Mouse (Mus musculus) erythroblast, adult 5-6 weeks (primary cell): ENCODE results near the gene Bgn. TPM values are rescaled to one million over a fixed set of nuclear protein-coding genes. Genes with fewer than 3 reads are reported as not detected.

ENCODE experiments used
- total RNA-seq, 2 experiments: library from RNA; stranded (forward) in 1 of 2; stranded (reverse) in 1 of 2; fragments of 150-400 nt in 1 of 2; fragments of 200-764, 138-1000 nt in 1 of 2; gene quantifications; 2 replicates each; pipeline versions ENCODE4 v1.2.3 to v1.2.4; 2015 to 2017; ENCODE audit warnings: low replicate concordance in 2 of 2

The Bgn gene
- total RNA-seq, 2 experiments from 2014 or later, result 3.5 TPM; not detected in 1

Other genes starting within 250 kb of the Bgn start
- gene Xlr4c, start 240.5 kb upstream of the Bgn start, total RNA-seq (2015; ENCODE audit: low replicate concordance), result not detected in 2 replicates
- 0.94 and 2.9 TPM in 2 replicates for gene Xlr4c, start 240.5 kb upstream of the Bgn start, total RNA-seq (2017; ENCODE audit: low replicate concordance)
- not detected in 2 replicates for gene Xlr3c, start 218.2 kb upstream of the Bgn start, total RNA-seq (2015; ENCODE audit: low replicate concordance)
- not detected in 2 replicates for gene Xlr3c, start 218.2 kb upstream of the Bgn start, total RNA-seq (2017; ENCODE audit: low replicate concordance)
- gene Xlr5a, start 190.6 kb upstream of the Bgn start, total RNA-seq (2015; ENCODE audit: low replicate concordance), result not detected in 2 replicates
- gene Xlr5a, start 190.6 kb upstream of the Bgn start, total RNA-seq (2017; ENCODE audit: low replicate concordance), result not detected in 2 replicates
- gene Xlr5c, start 190.6 kb upstream of the Bgn start, total RNA-seq (2015; ENCODE audit: low replicate concordance), result not detected in 2 replicates
- gene Xlr5c, start 190.6 kb upstream of the Bgn start, total RNA-seq (2017; ENCODE audit: low replicate concordance), result not detected in 2 replicates
- not detected in 2 replicates for gene Gm45015, start 146.8 kb upstream of the Bgn start, total RNA-seq (2015; ENCODE audit: low replicate concordance)
- not detected in 2 replicates for gene Gm45015, start 146.8 kb upstream of the Bgn start, total RNA-seq (2017; ENCODE audit: low replicate concordance)
- gene Zfp275, start 141.0 kb upstream of the Bgn start, total RNA-seq (2015; ENCODE audit: low replicate concordance), result 1.3 and 6.1 TPM in 2 replicates
- 0.84 and 1.3 TPM in 2 replicates for gene Zfp275, start 141.0 kb upstream of the Bgn start, total RNA-seq (2017; ENCODE audit: low replicate concordance)
- gene Gm18336, start 84.9 kb upstream of the Bgn start, total RNA-seq (2015; ENCODE audit: low replicate concordance), result not detected in 2 replicates
- gene Gm18336, start 84.9 kb upstream of the Bgn start, total RNA-seq (2017; ENCODE audit: low replicate concordance), result not detected in 2 replicates
- not detected in 2 replicates for gene Zfp92, start 72.5 kb upstream of the Bgn start, total RNA-seq (2015; ENCODE audit: low replicate concordance)
- gene Zfp92, start 72.5 kb upstream of the Bgn start, total RNA-seq (2017; ENCODE audit: low replicate concordance), result not detected in 2 replicates
- gene Trex2, start 48.3 kb upstream of the Bgn start, total RNA-seq (2015; ENCODE audit: low replicate concordance), result not detected in 2 replicates
- not detected in 2 replicates for gene Trex2, start 48.3 kb upstream of the Bgn start, total RNA-seq (2017; ENCODE audit: low replicate concordance)
- gene Haus7, start 24.6 kb upstream of the Bgn start, total RNA-seq (2015; ENCODE audit: low replicate concordance), result 1.2 and 13.0 TPM in 2 replicates
- gene Haus7, start 24.6 kb upstream of the Bgn start, total RNA-seq (2017; ENCODE audit: low replicate concordance), result 5.4 and 13.7 TPM in 2 replicates
- gene Atp2b3, start 19.5 kb downstream of the Bgn start, total RNA-seq (2015; ENCODE audit: low replicate concordance), result not detected in 2 replicates
- not detected in 2 replicates for gene Atp2b3, start 19.5 kb downstream of the Bgn start, total RNA-seq (2017; ENCODE audit: low replicate concordance)
- not detected in 2 replicates for gene Dusp9, start 155.8 kb downstream of the Bgn start, total RNA-seq (2015; ENCODE audit: low replicate concordance)
- gene Dusp9, start 155.8 kb downstream of the Bgn start, total RNA-seq (2017; ENCODE audit: low replicate concordance), result 0.43 TPM in 1 of 2 replicates, not detected in the other
- not detected in 2 replicates for gene Pnck, start 176.5 kb downstream of the Bgn start, total RNA-seq (2015; ENCODE audit: low replicate concordance)
- gene Pnck, start 176.5 kb downstream of the Bgn start, total RNA-seq (2017; ENCODE audit: low replicate concordance), result not detected in 2 replicates
- not detected in 2 replicates for gene Slc6a8, start 189.5 kb downstream of the Bgn start, total RNA-seq (2015; ENCODE audit: low replicate concordance)
- gene Slc6a8, start 189.5 kb downstream of the Bgn start, total RNA-seq (2017; ENCODE audit: low replicate concordance), result 1.4 TPM in 1 of 2 replicates, not detected in the other
- 60.6 and 85.3 TPM in 2 replicates for gene Bcap31, start 232.6 kb downstream of the Bgn start, total RNA-seq (2015; ENCODE audit: low replicate concordance)
- 51.2 and 52.8 TPM in 2 replicates for gene Bcap31, start 232.6 kb downstream of the Bgn start, total RNA-seq (2017; ENCODE audit: low replicate concordance)
- gene Abcd1, start 233.0 kb downstream of the Bgn start, total RNA-seq (2015; ENCODE audit: low replicate concordance), result 8.1 and 12.1 TPM in 2 replicates
- gene Abcd1, start 233.0 kb downstream of the Bgn start, total RNA-seq (2017; ENCODE audit: low replicate concordance), result 1.3 and 4.0 TPM in 2 replicates